Mouse (Mus musculus) heart, postnatal 25 days (tissue): Measurements from ENCODE around the gene Prdm8. TPM values are rescaled to one million over a fixed set of nuclear protein-coding genes. Genes with fewer than 3 reads are reported as not detected.

Source experiments
- DNase-seq: peaks from one replicate; pipeline ENCODE4 v3.0.0; 2022; ENCODE audit warnings: low spot score
- intact Hi-C: fragments of 180-260 bp; cut with DNase I; formaldehyde crosslinking; loops from one replicate; pipeline ENCODE4 v1.15.1; 2025
- total RNA-seq, 2 experiments: library from RNA; stranded (reverse); gene quantifications; 2 replicates each; pipeline ENCODE4 v1.2.3; 2021

Prdm8 gene
- under 1 TPM; 0.18 to 0.34 TPM for total RNA-seq

- DNase-seq = peak; percentile 55
- intact Hi-C loops = loop anchor here (5.0 to 10.0 kb wide), 2 partner anchors 135 to 473 kb away; partner anchors contain the start of gene Antxr2
These were observed at the start of gene Prdm8 for GRCm38 (mm10) chr5:98167180-98167824. Gene Prdm8 (plus strand): TSS chr5:98167198.

GRCm38 (mm10) chr5:98127074-98127473 lies 39.9 kb upstream of the Prdm8 start:
- no peak for DNase-seq
- intact Hi-C loops = no loop called here

- DNase-seq = no peak
- intact Hi-C loops = no loop called here
These were observed 28.3 kb upstream of the Prdm8 start for GRCm38 (mm10) chr5:98138545-98139296.

- no peak for DNase-seq
- intact Hi-C loops = no loop called here
These were observed 27.7 kb upstream of the Prdm8 start for GRCm38 (mm10) chr5:98139297-98139660.

GRCm38 (mm10) chr5:98146895-98147294 lies 20.1 kb upstream of the Prdm8 start:
- intact Hi-C loops = no loop called here
- DNase-seq = no peak

GRCm38 (mm10) chr5:98166116-98166515 lies 882 bp upstream of the Prdm8 start:
- DNase-seq = no peak
- intact Hi-C loops = loop anchor here (5.0 to 10.0 kb wide), 2 partner anchors 134 to 471 kb away; partner anchors contain the start of gene Antxr2

GRCm38 (mm10) chr5:98168356-98169285 lies 1.6 kb downstream of the Prdm8 start:
- intact Hi-C loops = loop anchor here (5.0 to 10.0 kb wide), 2 partner anchors 136 to 474 kb away; partner anchors contain the start of gene Antxr2
- no peak for DNase-seq

- intact Hi-C loops = loop anchor here (5.0 to 10.0 kb wide), 2 partner anchors 137 to 475 kb away; partner anchors contain the start of gene Antxr2
- no peak for DNase-seq
These were observed 2.7 kb downstream of the Prdm8 start for GRCm38 (mm10) chr5:98169376-98170351.

GRCm38 (mm10) chr5:98171651-98172230 lies 4.7 kb downstream of the Prdm8 start:
- intact Hi-C loops = no loop called here

GRCm38 (mm10) chr5:98172502-98173181 lies 5.6 kb downstream of the Prdm8 start:
- DNase-seq = no peak
- intact Hi-C loops = no loop called here

More at GRCm38 (mm10) chr5:98171651-98172230, 4.7 kb downstream of the Prdm8 start:
- no peak for DNase-seq

- intact Hi-C loops = no loop called here
- no peak for DNase-seq
These were observed 6.7 kb downstream of the Prdm8 start for GRCm38 (mm10) chr5:98173694-98174093.

- no peak for DNase-seq
- intact Hi-C loops = loop anchor here (5.0 kb wide), 1 partner anchor 1052 kb away; no protein-coding TSS in a partner anchor
These were observed 12.6 kb downstream of the Prdm8 start for GRCm38 (mm10) chr5:98179606-98180005.

- no peak for DNase-seq
- intact Hi-C loops = loop anchor here (5.0 kb wide), 1 partner anchor 1053 kb away; no protein-coding TSS in a partner anchor
These were observed 13.5 kb downstream of the Prdm8 start for GRCm38 (mm10) chr5:98180461-98180887.

GRCm38 (mm10) chr5:98180888-98181635 lies 14.1 kb downstream of the Prdm8 start:
- intact Hi-C loops = loop anchor here (5.0 kb wide), 1 partner anchor 1054 kb away; no protein-coding TSS in a partner anchor
- no peak for DNase-seq

- no peak for DNase-seq
- intact Hi-C loops = loop anchor here (5.0 kb wide), 1 partner anchor 1055 kb away; no protein-coding TSS in a partner anchor
These were observed 14.9 kb downstream of the Prdm8 start for GRCm38 (mm10) chr5:98181686-98182602.

- DNase-seq = no peak
- intact Hi-C loops = loop anchor here (5.0 kb wide), 1 partner anchor 1055 kb away; no protein-coding TSS in a partner anchor
These were observed 15.6 kb downstream of the Prdm8 start for GRCm38 (mm10) chr5:98182603-98182920.
